Mouse (Mus musculus): Measurements from ENCODE around the gene Cyfip1. TPM values are rescaled to one million over a fixed set of nuclear protein-coding genes. Genes with fewer than 3 reads are reported as not detected.

Gene Cyfip1
- total and polyA plus RNA-seq, 2 experiments from 2014 or later = 31.8 to 36.3 TPM

DNA sequence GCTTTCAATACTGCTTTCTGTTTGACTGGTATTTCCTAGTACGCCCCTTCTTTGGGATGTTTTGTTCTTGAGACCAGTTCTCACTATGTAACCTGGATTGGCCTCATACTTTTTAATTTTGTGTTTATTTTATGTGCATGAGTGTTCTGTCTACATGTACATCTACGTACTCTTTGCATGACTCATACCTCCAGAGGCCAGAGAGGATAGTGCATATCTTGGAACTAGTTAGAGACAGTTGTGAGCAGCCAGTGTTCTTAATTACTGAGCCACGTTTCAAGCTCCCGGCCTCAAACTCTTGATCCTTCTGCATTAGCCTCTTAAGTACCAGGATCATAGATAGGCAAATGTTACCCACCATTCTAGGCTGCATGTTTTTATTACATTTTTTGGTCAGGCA is 96.8 kb downstream of the Cyfip1 start:
- H3K4me1 ChIP-seq (ENCODE audit: control insufficient read depth, insufficient read depth) = no peaks in the 10 kb centered on the region

GRCm38 (mm10) chr7:55956054-55956453 is 114.5 kb downstream of the Cyfip1 start:
- no peak for DNase-seq (ENCODE audit: low spot score)
- H3K36me3 ChIP-seq (replicated peaks; ENCODE audit: control insufficient read depth, insufficient read depth, low read length) = peaks cover 10% of the 10 kb centered on the region; the same call in 1 of the 2 replicates
- no peaks in the 10 kb centered on the region for H3K27me3 ChIP-seq (ENCODE audit: control insufficient read depth, insufficient read depth, low read length)
- H3K4me1 ChIP-seq (ENCODE audit: control insufficient read depth, insufficient read depth) = no peaks in the 10 kb centered on the region
- WGBS = 91% methylated on average over 2 of the region's 2 CpGs
- H3K9ac ChIP-seq (replicated peaks; ENCODE audit: low read depth, low read length) = no peak overlapping the region
- no peaks in the 10 kb centered on the region for H3K9me3 ChIP-seq (replicated peaks; ENCODE audit: control insufficient read depth, low read length)
- no peak for ATAC-seq (ENCODE audit: insufficient read depth, low read depth)
- no peak overlapping the region for H3K27ac ChIP-seq (ENCODE audit: low read depth)
- no peak for TF ChIP-seq CTCF (IDR thresholded peaks at IDR 0.05; ENCODE audit: low read depth)
- no peak for TF ChIP-seq EP300 (IDR thresholded peaks at IDR 0.05; ENCODE audit: low read depth)
- no peak overlapping the region for H3K4me3 ChIP-seq (ENCODE audit: low read depth, low read length)
- no peak overlapping the region for H3K4me2 ChIP-seq (ENCODE audit: low read depth, low read length)

More for the DNA sequence above, 96.8 kb downstream of the Cyfip1 start:
- ATAC-seq (ENCODE audit: insufficient read depth, low read depth) (no peak), DNase-seq (ENCODE audit: low spot score) (no peak)
- no peak overlapping the region for H3K27ac ChIP-seq (ENCODE audit: low read depth)
- TF ChIP-seq CTCF (IDR thresholded peaks at IDR 0.05; ENCODE audit: low read depth) = no peak
- TF ChIP-seq EP300 (IDR thresholded peaks at IDR 0.05; ENCODE audit: low read depth) = no peak
- no peaks in the 10 kb centered on the region for H3K9me3 ChIP-seq (replicated peaks; ENCODE audit: control insufficient read depth, low read length)
- H3K36me3 ChIP-seq (replicated peaks; ENCODE audit: control insufficient read depth, insufficient read depth, low read length) = peaks cover 7% of the 10 kb centered on the region
- no peak overlapping the region for H3K4me2 ChIP-seq (ENCODE audit: low read depth, low read length)
- H3K4me3 ChIP-seq (ENCODE audit: low read depth, low read length) = no peak overlapping the region
- no peaks in the 10 kb centered on the region for H3K27me3 ChIP-seq (ENCODE audit: control insufficient read depth, insufficient read depth, low read length)
- H3K9ac ChIP-seq (replicated peaks; ENCODE audit: low read depth, low read length) = no peak overlapping the region
- WGBS = 80% methylated on average over 4 of the region's 4 CpGs

DNA sequence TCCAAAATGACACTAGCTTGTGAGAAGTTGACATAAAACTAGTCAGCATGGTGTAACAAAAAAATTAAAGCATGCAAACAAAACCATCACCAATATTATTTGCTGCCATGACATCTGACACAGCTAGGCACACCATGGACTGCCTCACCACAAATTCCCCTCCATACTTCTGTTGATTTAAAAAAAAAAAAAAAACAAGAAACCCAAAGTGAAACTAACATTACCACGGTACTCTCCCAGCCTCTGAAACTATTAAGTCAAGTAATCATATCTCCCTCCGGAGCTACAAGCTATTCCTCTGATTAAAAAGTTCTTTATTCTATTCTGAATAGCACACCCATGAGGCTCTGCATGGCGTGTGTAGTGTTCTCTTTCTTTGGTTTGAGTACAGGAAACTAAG is 115.6 kb downstream of the Cyfip1 start:
- DNase-seq (ENCODE audit: low spot score) (no peak), ATAC-seq (ENCODE audit: insufficient read depth, low read depth) (no peak)
- H3K27ac ChIP-seq (ENCODE audit: low read depth) = no peak overlapping the region
- 79% methylated on average over 3 of the region's 3 CpGs for whole genome bisulfite sequencing
- TF ChIP-seq EP300 (IDR thresholded peaks at IDR 0.05; ENCODE audit: low read depth) (no peak), CTCF (IDR thresholded peaks at IDR 0.05; ENCODE audit: low read depth) (no peak)
- no peak overlapping the region for H3K4me3 ChIP-seq (ENCODE audit: low read depth, low read length)
- no peak overlapping the region for H3K4me2 ChIP-seq (ENCODE audit: low read depth, low read length)
- peaks cover 10% of the 10 kb centered on the region; the same call in 1 of the 2 replicates for H3K36me3 ChIP-seq (replicated peaks; ENCODE audit: control insufficient read depth, insufficient read depth, low read length)
- no peaks in the 10 kb centered on the region for H3K4me1 ChIP-seq (ENCODE audit: control insufficient read depth, insufficient read depth)
- no peaks in the 10 kb centered on the region for H3K9me3 ChIP-seq (replicated peaks; ENCODE audit: control insufficient read depth, low read length)
- no peaks in the 10 kb centered on the region for H3K27me3 ChIP-seq (ENCODE audit: control insufficient read depth, insufficient read depth, low read length)
- no peak overlapping the region for H3K9ac ChIP-seq (replicated peaks; ENCODE audit: low read depth, low read length)

DNA sequence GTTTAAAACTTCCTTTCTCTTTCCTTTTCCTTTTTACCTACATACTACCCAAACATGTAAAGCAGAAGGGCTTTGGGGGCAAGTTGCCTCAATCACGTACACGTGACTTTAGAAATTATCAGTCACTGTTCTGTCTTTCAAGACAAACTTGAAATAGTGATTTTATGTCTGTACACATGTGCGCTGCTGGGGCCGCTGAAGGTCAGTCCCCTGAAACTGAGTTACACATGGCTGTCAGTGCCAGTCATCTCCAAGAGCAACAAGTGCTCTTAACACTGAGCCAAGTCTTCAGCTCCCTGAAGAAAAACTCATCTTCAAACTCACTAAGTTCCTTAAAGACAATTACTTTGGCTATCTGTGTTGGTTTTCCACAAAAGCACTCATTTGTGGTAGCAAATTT is 116.4 kb downstream of the Cyfip1 start:
- H3K9ac ChIP-seq (replicated peaks; ENCODE audit: low read depth, low read length) = no peak overlapping the region
- H3K4me3 ChIP-seq (ENCODE audit: low read depth, low read length) = no peak overlapping the region
- H3K27ac ChIP-seq (ENCODE audit: low read depth) = no peak overlapping the region
- H3K4me2 ChIP-seq (ENCODE audit: low read depth, low read length) = no peak overlapping the region
- H3K27me3 ChIP-seq (ENCODE audit: control insufficient read depth, insufficient read depth, low read length) = no peaks in the 10 kb centered on the region
- no peaks in the 10 kb centered on the region for H3K9me3 ChIP-seq (replicated peaks; ENCODE audit: control insufficient read depth, low read length)
- no peak for DNase-seq (ENCODE audit: low spot score)
- H3K4me1 ChIP-seq (ENCODE audit: control insufficient read depth, insufficient read depth) = 0 out of 2 replicates have a peak, but pooled peaks cover 3% of the 10 kb centered on the region
- 88% methylated on average over 4 of the region's 4 CpGs for WGBS
- H3K36me3 ChIP-seq (replicated peaks; ENCODE audit: control insufficient read depth, insufficient read depth, low read length) = peaks cover 10% of the 10 kb centered on the region; the same call in 1 of the 2 replicates
- ATAC-seq (ENCODE audit: insufficient read depth, low read depth) = no peak
- TF ChIP-seq EP300 (IDR thresholded peaks at IDR 0.05; ENCODE audit: low read depth) (no peak), CTCF (IDR thresholded peaks at IDR 0.05; ENCODE audit: low read depth) (no peak)

DNA sequence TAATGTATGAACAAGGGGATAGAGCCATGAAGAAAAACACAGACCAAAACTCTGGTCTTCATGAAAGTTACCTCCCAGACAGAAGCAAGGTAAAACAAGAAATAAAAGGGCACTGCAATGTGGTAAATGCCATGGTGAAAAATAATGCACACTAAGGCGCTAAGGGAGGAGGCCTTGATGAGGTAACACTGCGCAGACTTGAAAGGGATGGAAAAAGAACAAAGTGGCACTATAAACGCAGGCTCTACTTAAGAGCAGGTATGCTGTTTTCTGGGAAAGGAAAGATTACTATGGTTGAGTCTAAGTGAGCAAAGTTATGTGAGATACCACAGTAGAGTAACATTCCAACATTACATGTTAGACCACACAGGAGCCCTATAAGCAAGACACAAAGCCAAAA is 118.3 kb downstream of the Cyfip1 start:
- no peak overlapping the region for H3K9ac ChIP-seq (replicated peaks; ENCODE audit: low read depth, low read length)
- 0 out of 2 replicates have a peak, but pooled peaks cover 4% of the 10 kb centered on the region for H3K4me1 ChIP-seq (ENCODE audit: control insufficient read depth, insufficient read depth)
- H3K27ac ChIP-seq (ENCODE audit: low read depth) = no peak overlapping the region
- DNase-seq (ENCODE audit: low spot score) (no peak), ATAC-seq (ENCODE audit: insufficient read depth, low read depth) (no peak)
- no peaks in the 10 kb centered on the region for H3K27me3 ChIP-seq (ENCODE audit: control insufficient read depth, insufficient read depth, low read length)
- no peak overlapping the region for H3K4me2 ChIP-seq (ENCODE audit: low read depth, low read length)
- WGBS = 92% methylated on average over 3 of the region's 3 CpGs
- no peak for TF ChIP-seq CTCF (IDR thresholded peaks at IDR 0.05; ENCODE audit: low read depth)
- TF ChIP-seq EP300 (IDR thresholded peaks at IDR 0.05; ENCODE audit: low read depth) = no peak
- peaks cover 3% of the 10 kb centered on the region; the same call in 1 of the 2 replicates for H3K36me3 ChIP-seq (replicated peaks; ENCODE audit: control insufficient read depth, insufficient read depth, low read length)
- no peak overlapping the region for H3K4me3 ChIP-seq (ENCODE audit: low read depth, low read length)
- H3K9me3 ChIP-seq (replicated peaks; ENCODE audit: control insufficient read depth, low read length) = no peaks in the 10 kb centered on the region

DNA sequence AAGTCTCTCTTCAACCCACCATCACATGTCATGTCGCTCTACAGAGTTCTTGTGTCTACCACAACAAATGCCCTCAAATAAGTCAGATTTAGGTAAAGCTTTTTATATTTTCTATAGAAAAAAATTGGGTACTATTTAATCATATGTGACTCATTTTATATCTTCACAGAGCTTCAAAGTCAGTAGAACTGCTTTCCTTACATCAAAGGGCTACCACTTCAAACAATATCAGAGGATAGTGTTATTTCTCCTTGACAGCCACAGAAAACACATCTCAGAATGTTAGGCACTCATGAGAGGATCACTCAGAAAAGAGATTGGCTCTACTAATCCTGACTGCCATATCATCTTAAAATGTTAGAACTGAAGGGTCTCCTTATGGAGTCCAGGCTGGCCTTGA is 119.0 kb downstream of the Cyfip1 start:
- Histone ChIP-seq H3K9me3 (replicated peaks; ENCODE audit: control insufficient read depth, low read length) (no peaks in the 10 kb centered on the region), H3K4me3 (ENCODE audit: low read depth, low read length) (no peak overlapping the region), H3K4me1 (ENCODE audit: control insufficient read depth, insufficient read depth) (0 out of 2 replicates have a peak, but pooled peaks cover 4% of the 10 kb centered on the region), H3K27me3 (ENCODE audit: control insufficient read depth, insufficient read depth, low read length) (no peaks in the 10 kb centered on the region), H3K27ac (ENCODE audit: low read depth) (no peak overlapping the region), H3K9ac (replicated peaks; ENCODE audit: low read depth, low read length) (no peak overlapping the region), H3K36me3 (replicated peaks; ENCODE audit: control insufficient read depth, insufficient read depth, low read length) (peaks cover 3% of the 10 kb centered on the region; the same call in 1 of the 2 replicates), H3K4me2 (ENCODE audit: low read depth, low read length) (no peak overlapping the region)
- no peak for ATAC-seq (ENCODE audit: insufficient read depth, low read depth)
- no peak for DNase-seq (ENCODE audit: low spot score)
- 90% methylated on average over 1 of the region's 1 CpGs for WGBS
- TF ChIP-seq CTCF (IDR thresholded peaks at IDR 0.05; ENCODE audit: low read depth) (no peak), EP300 (IDR thresholded peaks at IDR 0.05; ENCODE audit: low read depth) (no peak)

All from heart, postnatal 0 days (tissue).